Mouse (Mus musculus) olfactory bulb, adult 2 months (tissue): ENCODE measurements at regions not wholly inside any gene's neighbourhood (a gene's known extent, or its start where the extent isn't known, plus 50 kb on each side); places are given as distances from the start of the nearest gene placed in this dataset.

ENCODE experiments used
- CTCF ChIP-seq: fragments of 200-500 bp; IDR thresholded peaks from 2 replicates; pipeline ENCODE4 v1.5.1; 2012; ENCODE audit warnings: low read depth, mild to moderate bottlenecking, low read length, moderate library complexity; ENCODE audit not compliant: insufficient read depth
- POLR2A ChIP-seq: fragments of 200-500 bp; IDR thresholded peaks from 2 replicates; pipeline ENCODE4 v1.6.1; 2012; ENCODE audit warnings: mild to moderate bottlenecking, low read depth, low read length, moderate library complexity; ENCODE audit not compliant: insufficient read depth

DNA sequence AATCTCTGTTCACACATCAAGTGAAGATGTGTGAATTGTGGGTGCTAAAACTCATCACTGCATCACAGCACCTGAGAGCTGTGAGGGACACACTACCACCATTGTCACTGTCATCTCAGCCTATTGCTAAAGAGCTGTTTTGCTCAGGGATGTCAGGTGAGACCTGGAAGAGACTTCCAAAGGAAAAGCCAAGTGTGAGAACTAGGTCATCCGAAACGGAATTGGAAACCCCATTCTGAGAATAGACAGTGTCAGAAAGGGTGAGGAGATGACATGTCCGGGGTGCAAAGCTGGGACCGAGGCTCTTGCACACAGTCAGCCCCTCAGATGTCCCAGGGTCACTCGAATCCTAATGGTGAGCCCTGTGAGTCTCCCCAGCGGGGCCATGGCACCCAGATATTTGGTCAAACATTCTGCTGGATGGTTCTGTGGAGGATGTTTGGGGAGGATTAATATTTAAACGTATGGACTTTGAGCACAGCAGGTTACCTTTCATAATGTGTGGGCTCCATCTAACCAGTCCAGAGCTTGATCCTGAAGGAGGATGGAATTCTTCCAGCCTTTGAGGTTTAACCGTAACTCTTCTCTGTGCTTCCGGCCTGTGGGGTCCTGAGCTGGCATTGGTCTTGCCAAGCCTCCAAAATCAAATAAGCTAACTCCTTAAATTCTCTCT lies 150.3 kb downstream of the Rpl14 start:
- no peak for TF ChIP-seq POLR2A
- no peak for TF ChIP-seq CTCF
